Mouse (Mus musculus): Measurements from ENCODE around the gene Lrp1.
A peak's percentile ranks its signal among the peaks of the same experiment; 100 is the strongest.

Lrp1 gene

DNA sequence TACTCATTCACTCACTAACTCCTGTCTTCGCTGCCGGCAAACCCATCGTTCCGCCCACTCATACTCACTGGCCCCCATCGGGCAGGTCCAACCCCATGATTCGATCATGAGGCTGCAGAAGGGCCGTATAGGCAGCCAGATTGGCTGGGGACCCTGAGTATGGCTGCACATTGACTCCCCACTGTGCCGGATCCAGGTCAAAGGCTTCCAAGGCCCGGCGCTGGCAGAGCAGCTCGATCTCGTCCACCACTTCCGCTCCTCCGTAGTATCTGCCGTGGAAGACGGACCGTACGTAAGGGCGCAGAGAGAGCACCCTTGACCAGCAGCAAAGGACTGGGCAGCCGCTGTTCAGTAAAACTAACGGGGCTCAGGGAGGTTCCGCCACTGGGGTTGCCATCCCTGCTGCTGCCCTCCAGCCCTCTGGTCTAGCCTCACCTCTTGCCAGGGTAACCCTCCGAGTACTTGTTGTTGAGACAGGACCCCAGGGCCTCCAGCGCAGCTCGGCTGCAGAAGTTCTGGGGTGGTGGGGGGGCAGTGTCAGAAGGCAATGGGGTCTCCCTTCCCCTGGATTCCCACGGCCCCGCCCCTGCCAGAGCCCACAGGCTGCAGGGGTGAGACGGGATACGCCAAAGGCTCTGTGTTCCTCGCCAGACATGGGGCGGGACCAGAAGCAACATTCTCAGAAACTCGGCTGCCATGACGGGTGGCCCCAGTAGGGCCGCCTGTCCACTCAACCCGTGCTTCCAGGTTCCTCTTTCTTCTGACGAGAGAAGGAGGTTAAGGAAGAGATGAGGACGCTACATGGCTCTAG lies 100.8 kb downstream of the Lrp1 start:
- DNase-seq (ENCODE audit: low read depth): no peak

DNA sequence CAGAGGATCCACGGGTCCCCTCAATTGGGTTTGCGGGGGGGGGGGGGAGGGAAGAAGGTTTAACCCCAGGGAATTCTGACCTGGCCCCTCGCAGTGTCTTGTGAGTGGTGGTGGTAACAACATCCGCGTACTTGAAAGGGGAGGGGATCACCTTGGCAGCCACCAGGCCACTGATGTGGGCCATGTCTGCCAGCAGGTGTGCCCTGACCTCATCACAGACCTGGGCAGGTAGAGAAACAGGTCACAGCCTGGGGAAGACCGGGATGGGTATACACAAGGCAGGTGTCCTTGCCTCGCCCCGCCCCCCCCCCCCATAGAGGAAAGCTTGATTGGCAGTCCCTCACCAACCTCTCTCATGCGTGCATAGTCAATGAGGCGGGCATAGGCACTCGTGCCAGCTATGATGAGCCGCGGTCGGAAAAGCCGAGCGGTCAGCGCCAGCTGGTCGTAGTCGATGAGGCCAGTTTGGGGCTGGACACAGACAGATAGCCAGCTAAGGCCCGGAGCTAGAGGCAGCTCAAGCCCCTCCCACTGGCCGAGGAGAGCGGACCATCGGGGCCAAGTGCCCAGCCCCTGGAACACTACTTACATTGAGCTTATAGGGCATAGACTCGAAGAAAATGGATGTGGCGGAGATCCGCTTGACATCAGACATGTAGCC lies 101.8 kb downstream of the Lrp1 start:
- DNase-seq (ENCODE audit: low read depth): no peak

DNA sequence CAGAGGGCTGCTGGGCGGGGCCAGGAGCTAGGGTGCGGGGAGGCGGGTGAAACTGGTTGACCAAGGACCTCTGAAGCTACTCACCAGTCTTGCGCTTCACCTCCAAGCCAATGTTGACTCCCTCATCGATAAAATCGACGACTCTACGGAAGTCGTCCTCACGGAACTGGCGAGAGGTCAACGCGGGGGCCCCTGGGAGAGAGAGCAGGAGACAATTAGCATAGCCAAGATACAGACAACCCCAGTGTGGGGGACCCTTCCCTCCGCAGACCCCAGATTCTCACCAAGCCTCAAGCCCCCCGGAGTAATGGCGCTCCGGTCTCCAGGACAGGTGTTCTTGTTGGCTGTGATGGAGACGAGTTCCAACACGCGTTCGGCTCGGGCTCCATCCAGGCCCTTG lies 103.0 kb downstream of the Lrp1 start:
- no peak for DNase-seq (ENCODE audit: low read depth)

DNA sequence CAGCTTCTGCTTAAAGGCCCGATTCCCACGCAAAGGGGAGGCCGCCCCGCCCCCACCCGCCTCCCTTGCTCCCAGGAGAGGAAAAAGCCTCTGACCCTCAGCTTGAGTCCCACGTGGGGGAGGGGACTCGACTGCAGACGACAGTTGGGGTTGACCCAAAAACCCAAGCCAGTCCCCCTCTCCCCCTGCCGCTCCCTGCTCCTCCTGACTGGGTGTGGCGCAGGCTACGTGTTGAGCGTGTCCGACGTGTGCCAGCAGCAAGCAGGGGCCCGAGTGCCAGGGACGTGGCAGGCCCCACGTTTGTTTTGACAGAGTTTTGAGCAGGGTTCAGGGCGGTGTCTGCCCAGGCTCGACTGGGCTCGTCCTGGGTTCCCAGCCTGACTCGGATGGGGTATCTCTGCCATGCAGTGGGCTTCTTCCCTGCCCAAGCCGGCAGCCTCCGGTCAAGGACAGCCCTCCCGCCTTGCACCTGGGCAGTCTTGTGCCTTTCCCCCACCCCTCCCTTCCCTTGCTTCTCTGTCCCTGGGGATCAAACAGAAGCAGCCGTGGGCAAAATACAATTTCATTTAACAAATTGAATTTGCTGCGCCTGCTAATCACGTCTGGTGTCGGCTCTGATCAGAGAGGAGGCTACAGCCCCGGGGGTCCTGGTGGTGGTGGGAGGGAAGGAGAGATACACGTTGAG lies 104.2 kb downstream of the Lrp1 start:
- DNase-seq (ENCODE audit: low read depth): no peak

DNA sequence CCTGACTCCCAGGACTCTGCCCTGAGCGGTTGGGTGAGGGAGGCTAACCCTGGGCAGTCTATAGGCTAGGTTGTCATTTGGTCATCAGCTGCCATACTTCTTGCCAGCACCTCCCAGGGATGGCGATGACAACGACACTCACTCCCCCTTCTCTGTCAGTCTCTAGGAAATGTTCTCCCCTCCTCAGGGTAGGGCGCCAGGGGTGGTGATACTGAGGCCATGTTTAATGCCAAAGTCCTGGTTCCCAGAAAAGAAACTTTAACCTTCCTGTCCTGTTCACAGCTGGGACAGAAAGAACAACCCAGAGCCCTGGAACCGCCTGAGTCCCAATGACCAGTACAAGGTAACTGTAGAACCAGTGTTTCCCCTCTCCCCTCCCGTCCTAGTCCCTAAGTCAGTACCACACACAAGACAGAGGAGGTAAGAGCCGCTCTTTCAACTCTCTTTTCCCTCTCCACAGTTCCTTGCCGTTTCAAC lies 104.9 kb downstream of the Lrp1 start:
- DNase-seq (ENCODE audit: low read depth): no peak

DNA sequence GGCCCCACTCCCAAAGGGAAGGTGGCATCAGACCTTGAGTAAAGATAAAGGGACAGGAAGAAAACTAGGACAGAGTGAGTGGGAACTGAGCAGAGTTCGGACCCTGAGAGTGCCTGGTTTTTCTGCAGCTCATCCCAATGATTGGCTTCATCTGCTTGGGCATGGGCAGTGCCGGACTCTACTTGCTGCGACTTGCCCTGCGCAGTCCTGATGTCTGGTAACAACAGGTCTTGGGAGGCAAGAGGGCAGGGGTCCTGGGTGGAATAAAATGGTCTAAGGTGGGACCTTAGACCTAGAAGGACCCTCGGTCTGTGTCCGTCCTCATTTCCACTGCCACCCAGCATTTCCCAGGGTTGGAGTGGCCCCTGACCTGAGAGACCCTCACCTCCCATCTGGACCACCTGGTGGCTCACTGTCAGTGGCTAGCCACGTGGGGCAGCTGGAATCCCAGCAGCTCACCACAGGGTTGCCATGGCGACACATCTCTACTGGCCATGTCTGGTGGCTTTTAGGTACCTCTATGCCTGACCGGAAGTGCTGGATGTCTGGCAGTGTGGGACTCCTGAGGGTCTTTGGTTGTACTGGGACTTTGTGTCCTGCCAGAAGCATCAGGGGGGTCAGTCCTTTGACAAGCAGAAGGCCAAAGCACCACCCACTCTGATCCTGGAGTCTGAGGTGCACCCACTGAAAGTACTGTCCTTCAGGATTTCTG lies 105.5 kb downstream of the Lrp1 start:
- no peak for DNase-seq (ENCODE audit: low read depth)

DNA sequence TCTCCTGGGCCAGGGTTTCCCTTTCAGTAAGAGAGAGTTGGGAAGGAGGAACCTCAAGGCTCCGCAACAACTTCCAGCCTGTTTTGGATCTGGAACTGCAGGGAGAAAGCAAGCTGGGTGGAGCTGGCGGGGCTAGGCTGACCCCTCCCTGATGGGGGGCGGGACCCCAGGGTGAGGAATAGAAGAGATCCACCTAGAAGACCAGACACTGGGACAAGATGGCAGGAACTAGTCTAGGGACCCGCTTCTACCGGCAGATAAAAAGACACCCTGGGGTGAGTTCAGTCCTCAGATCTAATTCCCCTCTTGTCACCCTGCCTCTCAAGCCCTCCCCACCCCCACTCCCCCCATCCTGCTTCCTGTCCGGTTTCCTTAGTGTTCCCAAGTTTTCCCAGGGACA lies 106.2 kb downstream of the Lrp1 start, which contains the start of gene Ndufa4l2:
Ndufa4l2 (plus strand) TSS at position 204 of the 400 bp plus-strand sequence.
- no peak for DNase-seq (ENCODE audit: low read depth)

DNA sequence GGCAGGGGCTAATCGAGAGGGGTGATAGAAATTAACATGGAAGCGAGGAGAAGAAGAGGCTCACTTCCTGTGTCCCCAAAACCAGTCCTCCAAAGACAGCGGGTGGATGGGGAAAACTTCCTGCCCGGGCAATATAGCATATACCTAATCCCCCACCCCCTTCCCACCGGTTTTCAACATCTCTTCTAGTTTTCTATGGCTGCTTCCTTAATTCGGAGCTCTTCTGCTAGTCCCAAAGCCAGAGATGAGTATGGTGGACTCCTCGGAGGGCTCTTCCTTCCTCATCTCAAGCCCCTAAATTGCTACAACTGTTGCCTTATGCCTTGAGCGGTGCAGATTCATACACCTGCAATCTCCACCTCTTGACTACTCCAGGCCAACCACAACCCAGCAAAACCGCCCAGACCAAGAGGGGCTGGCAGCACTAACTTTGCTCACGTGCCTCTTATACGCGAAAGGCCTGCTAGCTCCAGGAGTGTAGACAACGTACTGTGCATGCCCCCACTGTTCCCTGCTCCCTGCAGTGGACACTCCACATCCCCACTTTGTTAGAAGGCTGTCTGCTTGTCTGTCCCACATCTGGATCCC lies 106.7 kb downstream of the Lrp1 start:
- DNase-seq (ENCODE audit: low read depth): peak; percentile 29

DNA sequence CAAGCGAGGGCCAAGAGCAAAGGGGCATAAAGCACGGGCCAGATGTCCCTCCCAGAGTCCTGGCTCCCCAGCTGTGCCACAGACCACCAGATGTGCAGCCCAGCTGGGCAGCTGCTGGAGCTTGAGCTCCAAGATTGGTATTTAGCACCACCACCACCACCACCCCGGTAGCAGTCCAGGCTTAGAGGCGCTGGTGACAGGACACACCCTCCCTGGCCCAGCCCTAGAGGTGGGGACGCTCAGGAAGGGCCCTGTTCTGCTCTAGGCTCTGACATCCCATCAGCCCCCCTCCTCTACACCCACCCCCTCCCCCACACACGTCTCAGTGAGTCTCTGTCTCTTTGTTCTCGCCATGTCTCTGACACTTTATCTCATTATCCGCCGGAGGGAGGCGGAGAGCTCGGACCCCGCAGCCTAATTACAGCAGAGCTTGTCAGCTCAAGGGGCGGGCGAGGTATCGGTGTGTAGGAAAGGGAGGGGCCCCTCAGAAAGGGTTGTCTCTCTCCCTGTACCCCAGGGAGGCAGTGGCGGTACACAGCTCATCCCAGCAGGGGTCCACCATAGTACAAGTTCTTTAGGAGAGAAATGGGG lies 107.4 kb downstream of the Lrp1 start:
- peak; percentile 48 for DNase-seq (ENCODE audit: low read depth)

DNA sequence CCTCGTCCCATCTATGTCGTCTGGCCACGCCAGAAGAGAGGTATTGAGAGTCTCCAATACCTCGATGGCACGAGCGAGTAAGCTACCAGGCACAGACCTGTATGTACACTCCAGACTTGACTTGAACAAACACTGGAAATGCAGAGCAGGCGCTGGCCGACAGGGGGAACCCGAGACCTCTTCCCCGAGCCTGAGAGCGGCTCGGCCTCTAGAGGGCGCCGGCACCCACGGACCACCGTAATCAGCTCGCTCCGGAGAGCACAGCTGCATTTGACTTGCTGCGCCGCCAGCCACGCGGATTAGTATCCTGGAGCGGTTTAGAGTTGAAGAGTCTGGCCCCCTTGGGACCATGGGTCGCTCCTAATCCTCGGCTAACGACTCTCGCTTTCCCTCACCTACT lies 108.1 kb downstream of the Lrp1 start:
- peak; percentile 95 for DNase-seq (ENCODE audit: low read depth)

DNA sequence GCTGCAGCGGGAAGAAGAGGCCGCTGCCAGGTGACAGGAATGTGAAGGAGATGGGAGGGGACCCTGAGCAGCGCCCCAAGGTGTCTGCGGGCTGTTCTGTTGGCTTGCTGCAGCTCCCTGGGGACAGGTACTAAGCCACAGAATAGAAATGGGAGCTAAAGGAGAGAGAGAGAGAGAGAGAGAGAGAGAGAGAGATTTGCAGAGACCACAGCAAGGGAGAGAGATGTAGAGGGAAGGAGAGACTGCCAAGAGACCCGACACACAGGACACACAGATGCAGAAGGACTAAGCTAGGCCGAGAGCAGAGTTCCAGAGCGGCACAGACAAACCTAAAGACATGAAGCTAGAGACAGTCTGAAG lies 108.7 kb downstream of the Lrp1 start:
- DNase-seq (ENCODE audit: low read depth): no peak

DNA sequence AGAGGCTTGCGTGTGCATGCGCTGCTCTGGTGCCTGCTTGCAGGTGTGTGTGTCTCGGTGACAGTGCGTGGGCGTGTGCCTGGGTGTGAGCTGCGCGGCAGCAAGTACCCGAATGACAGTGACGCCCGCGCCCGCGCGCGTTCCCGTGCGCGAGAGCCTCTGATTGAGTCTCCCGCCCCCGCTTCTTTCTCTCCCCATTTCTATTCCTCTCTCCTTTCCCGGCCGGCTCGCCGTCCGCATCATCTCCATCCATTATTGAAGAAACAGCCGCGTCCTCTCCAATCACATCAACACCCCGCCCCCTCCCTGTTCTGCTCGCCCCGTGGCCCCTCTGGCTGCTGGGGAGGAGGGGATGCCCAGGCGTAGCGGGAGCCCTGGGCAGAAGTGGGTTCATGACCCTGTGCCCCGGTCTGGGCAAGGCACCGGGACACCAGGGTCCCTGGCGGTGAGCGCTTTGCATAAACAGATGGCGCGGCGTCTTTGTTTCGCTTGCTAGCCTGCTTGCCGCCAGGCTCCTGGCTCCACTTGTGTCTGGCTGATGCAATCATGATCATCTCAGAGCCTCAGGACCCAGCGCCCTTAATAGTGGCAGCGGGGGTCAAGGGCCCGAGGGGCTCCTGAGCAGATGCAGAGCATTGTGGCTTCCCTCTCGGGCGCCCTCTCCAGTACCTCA lies 109.2 kb downstream of the Lrp1 start:
- peak; percentile 88 for DNase-seq (ENCODE audit: low read depth)

DNA sequence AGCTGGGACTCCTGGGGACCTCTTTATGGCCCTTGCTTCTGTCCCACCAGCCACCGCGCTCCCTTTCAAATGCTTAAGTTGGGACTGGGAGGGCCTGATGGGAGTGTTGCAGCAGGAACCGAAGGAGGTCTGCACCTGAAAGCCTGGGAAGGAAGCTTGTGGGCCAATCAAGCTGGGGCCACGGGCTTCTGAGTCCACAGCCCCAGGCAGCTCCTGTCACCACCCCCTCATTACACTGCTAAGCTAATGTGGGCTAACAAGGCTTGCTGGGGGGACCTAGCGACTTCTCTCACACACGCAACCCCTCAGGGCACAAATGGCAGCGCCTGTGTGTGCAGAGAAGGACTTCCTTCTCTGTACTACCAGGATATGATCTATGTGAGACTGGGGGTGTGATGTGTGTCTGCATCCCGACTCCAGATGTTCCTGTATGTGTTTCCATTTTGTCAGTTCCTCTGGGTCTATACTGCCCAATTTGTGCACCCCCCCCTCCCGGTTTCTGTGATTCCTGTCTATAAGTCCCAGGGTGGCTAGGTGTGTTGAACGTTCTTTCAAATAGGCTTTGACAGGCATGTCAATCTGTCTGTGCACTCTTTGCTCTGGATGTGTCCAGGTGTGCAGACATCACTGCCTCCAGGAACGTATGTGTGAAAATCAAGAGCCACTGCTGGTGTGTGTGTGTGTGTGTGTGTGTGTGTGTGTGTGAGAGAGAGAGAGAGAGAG lies 109.9 kb downstream of the Lrp1 start:
- DNase-seq (ENCODE audit: low read depth): no peak

DNA sequence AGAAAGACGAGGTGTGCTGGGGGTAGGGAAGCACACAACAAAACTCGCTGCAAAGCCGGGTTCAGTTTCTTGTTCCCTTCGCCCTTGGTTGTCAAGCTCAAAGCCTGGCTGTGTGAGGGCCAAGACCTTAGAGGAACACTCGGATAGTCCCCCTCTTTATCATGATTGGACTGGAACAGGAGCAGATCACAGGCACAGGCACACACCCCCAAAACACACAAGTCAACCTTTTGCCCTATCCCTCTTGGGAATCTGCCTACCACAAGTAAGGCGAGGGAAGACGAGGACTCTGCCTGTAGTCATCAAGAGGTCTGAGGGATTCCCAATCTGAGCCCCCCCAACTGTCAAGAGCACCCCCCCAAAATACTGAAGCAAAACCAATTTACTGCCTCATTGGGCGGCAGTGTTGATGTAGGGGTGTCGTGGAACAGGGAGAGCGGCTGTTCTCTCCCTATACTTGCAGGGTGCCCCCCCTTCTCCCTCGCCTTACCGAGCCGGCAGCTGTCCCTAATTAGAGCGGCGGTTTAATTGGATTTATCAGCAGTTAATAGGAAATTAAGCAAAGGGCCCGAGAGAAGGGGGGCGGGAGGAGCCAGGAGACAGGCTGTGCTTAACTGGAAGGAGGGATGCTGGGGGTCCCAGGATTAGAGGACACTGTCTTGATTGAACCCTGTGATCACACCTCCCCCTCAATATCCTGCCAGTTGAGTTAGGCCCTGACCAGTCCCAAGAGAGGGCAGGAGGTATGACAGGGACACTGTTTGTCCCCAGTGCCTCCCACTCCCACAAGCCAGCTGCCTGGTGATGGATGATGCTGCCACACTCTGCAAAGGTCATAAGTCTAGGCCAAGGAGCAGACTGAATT lies 110.9 kb downstream of the Lrp1 start:
- DNase-seq (ENCODE audit: low read depth): peak; percentile 39

DNA sequence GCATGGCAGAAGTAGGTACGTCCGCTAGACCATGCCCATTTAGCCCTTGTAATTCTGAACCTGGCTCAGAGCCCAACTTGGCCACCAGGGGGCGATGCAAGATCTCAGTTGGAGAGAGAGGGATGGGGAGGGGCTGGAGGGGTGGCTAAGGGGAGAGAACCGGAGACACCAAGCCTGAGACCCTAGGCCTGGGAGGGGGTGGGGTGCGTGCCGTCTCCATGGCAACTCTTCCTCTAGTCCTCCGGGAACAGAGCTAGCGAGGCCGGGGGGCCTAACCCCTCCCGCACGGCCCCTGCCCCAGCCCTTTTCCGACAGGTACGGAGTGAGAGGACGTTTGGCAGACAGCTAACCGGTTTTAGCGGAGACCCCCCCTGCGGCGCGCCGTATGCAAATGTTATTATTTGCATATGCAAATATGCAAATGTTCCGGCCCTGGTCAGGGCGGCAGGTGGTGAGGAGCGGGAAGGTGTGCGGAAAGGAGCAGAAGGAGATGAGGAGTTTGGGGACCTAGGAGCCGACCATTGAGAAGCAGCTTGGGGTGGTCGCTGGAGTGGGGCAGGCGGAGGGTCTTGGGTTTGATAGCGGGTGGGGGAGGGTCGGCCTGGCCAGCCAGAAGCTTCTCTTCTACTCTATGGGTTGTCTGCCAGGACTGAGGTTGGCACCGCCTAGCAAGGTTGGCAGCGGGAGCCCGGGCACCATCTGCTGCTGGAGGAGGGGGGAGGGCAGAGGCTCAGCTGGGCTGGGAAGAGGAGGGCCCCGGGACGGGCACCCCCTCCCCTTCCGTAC lies 111.7 kb downstream of the Lrp1 start:
- peak; percentile 95 for DNase-seq (ENCODE audit: low read depth)

DNA sequence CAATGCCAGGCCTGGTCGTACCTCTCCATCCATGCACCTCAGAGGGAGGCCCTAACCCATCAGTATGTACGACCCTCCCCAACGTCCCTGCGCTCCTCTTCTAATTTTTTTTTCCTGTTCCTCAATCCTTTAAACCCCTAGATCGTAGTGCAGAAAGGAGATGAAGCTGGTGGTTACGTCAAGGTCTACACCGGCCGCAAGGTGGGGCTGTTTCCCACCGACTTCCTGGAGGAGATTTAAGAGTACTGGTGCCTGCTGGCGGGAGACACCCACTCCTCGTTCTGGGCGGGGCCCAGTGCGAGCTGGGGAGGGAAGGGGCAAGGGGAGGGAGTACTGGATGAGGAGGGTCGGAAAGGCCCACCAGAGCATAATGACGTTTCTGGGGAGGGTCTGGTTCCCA lies 112.7 kb downstream of the Lrp1 start:
- peak; percentile 93 for DNase-seq (ENCODE audit: low read depth)

DNA sequence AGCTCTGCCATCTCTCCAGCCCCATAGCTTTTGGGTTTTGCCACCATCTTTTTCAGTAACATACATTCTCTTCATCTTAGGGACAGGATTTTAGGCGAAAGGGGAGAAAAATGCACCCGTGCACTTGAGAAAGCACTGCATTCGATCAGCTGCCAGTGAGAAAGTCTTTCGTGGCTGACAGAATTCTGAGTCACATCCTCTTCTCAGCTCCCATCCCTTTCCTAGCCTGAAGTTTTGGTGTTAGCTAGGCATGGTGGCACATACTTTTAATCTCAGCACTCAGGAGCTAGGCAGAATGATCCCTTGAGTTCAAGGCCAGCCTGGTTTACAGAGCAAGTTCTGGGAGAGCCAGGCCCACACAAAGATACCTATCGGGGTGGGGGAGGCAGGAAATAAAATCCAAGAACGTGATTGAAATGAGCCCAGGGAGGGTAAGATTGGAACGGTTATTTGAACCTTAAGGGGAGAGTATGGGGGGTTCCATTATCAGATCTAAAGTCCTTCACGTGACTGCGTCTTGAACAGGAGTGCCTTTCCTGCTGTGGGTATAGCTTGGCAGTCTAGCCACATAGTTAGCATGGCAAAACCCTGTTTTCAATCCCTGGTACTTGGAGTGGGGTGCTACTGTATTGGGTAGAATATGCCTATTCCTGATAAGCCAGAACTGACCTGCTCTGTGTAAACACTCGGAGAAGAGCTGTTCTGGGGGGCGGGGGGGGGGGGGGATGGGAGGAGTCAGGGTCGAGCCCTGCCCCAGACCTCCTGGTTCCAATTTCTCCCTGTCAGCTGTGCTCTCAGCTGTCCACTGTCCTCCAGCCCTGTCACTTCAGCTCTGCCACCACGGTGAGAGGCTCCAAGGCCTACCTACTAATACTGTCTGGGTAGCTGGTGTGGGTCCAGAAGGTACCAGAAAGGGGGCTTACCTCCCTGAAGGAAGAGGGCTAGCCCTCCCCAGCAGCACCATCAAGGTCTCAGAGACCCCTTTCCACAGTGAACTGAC lies 119.8 kb downstream of the Lrp1 start, which contains the start of gene Stac3:
Stac3 (plus strand) TSS at position 793 of the 1,000 bp plus-strand sequence.
- no peak for DNase-seq (ENCODE audit: low read depth)

All from induced T-regulatory cell, adult 2 months (primary cell).